Mouse (Mus musculus): Measurements from ENCODE around the gene Catsperd. TPM values are rescaled to one million over a fixed set of nuclear protein-coding genes. Genes with fewer than 3 reads are reported as not detected.

Gene Catsperd
- total RNA-seq, 2 experiments from 2014 or later: 0.38 to 0.65 TPM

DNA sequence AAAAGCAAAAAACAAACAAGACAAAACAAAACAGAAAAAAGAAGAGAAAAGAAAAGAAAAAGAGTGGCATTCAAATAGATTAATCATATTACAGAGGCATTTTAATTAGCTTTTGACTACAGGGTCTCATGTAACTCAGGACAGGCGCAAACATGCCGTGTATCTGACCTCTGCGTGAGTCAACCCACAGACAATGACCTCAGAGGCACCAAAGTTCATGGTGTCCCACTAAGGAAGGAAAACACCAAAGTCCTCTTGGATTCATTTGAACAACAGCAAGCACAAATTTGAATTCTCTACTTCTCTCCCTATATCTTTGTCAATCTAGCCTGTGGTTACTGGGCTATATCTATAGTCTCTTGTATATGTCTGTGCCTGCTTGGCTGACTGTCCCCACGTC, 15.3 kb downstream of the Catsperd start:
- TF ChIP-seq CTCF (IDR thresholded peaks at IDR 0.05): no peak
- H3K4me3 ChIP-seq: no peak overlapping the region
- no peak for DNase-seq (ENCODE audit: extremely low spot score in 1 of 2, low spot score in 2 of 2)
- no peak overlapping the region for H3K27ac ChIP-seq
- intact Hi-C loops (cut with DNase I): no loop called here

DNA sequence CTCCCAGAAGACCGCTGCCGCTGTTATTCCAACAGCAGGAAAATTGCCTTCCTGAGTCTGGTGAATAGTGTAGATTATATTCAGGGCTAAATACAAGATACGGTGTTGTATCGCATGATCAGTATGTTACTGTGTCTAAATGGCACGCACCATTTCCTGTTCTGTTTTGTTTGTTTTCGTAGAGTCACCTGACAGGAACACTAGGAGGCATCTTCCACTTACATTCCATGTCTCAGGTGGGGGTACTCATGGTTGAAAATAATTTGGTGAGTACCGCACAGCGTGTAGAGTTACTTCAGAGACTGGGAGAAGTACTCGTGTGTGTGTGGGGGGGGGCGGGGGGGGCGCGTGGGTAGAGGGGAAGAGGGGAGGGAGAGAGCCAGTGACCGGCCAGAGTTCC, 19.6 kb downstream of the Catsperd start:
- TF ChIP-seq CTCF (IDR thresholded peaks at IDR 0.05): no peak
- intact Hi-C loops (cut with DNase I): no loop called here
- H3K27ac ChIP-seq: no peak overlapping the region
- DNase-seq (ENCODE audit: extremely low spot score in 1 of 2, low spot score in 2 of 2): no peak
- no peak overlapping the region for H3K4me3 ChIP-seq

DNA sequence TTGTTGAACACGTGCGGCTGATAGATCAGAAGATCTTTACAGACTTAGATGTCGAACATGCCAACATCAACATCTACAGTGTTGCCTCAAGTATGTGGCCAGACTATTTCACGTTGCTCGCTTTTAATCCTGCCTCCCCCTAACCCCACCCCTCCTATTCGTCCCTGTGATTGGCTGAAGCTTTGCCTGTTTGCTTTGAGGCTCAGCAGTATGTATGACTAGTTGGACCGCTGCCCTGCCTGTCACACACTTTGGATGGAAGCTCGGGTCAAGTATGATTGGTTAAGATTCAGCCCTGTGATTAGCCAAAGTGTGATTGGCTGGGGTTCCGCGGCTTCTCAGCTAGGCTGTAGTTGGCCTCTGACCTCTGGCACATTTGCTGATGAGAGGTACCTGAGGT, 23.9 kb downstream of the Catsperd start:
- Histone ChIP-seq H3K27ac (no peak overlapping the region), H3K4me3 (no peak overlapping the region)
- intact Hi-C loops (cut with DNase I): no loop called here
- DNase-seq (ENCODE audit: extremely low spot score in 1 of 2, low spot score in 2 of 2): no peak
- TF ChIP-seq CTCF (IDR thresholded peaks at IDR 0.05): no peak

DNA sequence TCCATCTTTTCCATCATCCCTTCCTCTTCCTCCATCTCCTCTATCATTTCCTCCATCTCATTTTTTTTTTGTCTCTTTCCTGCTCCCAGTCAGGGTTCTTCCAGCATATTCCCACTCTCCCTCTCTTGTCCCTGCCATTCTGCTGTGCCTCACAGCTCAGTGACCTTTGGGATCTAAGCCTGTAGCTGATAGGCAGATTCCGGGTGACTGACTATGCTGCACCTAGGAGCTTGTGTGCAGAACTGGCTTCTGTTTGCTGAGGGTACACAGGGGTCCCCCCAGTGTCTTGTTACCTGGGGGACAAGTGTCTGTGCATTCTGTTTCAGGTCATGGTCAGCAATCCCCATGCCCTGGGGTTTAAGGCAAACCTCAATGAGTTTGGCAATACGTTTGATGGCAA, 26.8 kb downstream of the Catsperd start:
- intact Hi-C loops (cut with DNase I): no loop called here
- no peak overlapping the region for H3K27ac ChIP-seq
- DNase-seq (ENCODE audit: extremely low spot score in 1 of 2, low spot score in 2 of 2): no peak
- no peak for TF ChIP-seq CTCF (IDR thresholded peaks at IDR 0.05)
- H3K4me3 ChIP-seq: no peak overlapping the region

DNA sequence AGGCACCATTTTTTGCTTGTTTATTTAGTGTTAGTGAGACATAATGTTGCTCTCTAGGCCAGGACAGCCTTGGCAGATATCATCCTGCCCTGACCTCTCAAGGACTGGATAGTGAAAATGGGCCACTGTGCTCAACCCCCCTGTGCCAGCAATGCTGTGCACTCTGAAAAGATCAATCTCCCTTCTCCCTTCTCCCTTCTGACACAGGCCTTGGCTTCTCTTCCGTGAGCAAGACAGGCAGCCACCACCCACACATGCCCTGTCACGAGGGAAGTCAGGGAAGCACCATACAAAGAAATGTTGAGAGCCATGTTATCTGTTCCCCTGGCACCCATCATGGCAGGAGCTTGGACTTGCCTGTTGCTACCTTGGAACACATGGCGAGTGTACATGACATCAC, 27.4 kb downstream of the Catsperd start:
- DNase-seq (ENCODE audit: extremely low spot score in 1 of 2, low spot score in 2 of 2): no peak
- Histone ChIP-seq H3K27ac (no peak overlapping the region), H3K4me3 (no peak overlapping the region)
- intact Hi-C loops (cut with DNase I): no loop called here
- TF ChIP-seq CTCF (IDR thresholded peaks at IDR 0.05): no peak

DNA sequence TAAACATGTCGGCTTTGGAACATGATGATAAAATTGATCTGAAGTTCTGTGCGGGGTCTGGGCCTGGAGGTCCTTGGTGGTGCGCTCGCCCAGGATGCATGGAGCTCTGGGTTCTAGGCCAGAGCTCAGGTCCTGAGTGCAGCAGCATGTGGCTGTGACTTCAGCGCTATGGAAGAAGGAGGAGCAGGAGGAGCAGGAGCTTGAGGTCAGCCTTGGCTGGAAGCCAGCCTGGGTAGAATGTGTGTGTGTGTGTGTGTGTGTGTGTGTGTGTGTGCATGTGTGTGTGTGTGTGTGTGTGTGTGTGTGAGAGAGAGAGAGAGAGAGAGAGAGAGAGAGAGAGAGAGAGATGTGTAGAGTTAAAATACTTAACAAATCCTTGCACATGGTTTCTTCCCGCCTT, 28.2 kb downstream of the Catsperd start:
- no peak overlapping the region for H3K4me3 ChIP-seq
- no peak overlapping the region for H3K27ac ChIP-seq
- no peak for DNase-seq (ENCODE audit: extremely low spot score in 1 of 2, low spot score in 2 of 2)
- TF ChIP-seq CTCF (IDR thresholded peaks at IDR 0.05): no peak
- intact Hi-C loops (cut with DNase I): no loop called here

DNA sequence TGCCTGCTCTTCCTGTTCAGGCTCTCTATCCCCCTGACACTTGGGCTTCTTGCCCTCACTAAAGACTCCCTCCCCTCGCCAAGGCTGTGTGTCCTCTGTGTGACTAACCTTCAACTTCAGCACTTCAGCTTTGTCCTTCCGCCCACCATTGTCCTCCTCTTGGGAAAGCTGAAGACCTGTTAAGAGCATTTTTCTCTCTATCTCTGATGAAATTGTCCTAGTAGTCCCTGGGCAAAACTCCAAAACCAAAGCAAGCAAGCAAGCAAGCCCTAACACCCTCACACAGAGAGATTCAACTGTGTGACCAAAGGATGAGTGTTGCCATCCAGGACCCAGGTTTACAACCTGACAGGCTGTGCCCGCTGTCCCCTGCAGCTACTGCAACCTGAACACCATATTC, 35.7 kb downstream of the Catsperd start:
- Histone ChIP-seq H3K27ac (no peak overlapping the region), H3K4me3 (no peak overlapping the region)
- no peak for DNase-seq (ENCODE audit: extremely low spot score in 1 of 2, low spot score in 2 of 2)
- intact Hi-C loops (cut with DNase I): no loop called here
- TF ChIP-seq CTCF (IDR thresholded peaks at IDR 0.05): no peak

DNA sequence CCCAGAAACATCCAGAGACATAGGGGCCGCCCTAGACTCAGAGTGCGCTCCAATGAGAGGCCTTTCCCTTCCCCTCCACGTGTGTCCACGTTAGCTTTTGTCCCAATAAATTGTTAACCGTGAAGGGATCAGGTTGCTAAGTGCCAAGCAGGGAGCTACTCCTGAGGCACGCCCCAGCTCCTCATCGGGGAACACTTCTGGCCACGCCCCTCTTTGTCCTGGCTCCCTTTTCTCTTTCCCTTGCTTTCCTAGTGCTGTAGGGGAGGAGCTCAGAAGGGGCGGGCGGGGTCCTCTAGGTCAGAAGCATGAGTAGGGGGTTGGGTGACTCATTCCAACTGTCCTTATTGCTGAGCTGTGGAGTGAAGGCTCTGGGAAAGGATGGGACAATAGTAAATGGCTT, 36.4 kb downstream of the Catsperd start:
- TF ChIP-seq CTCF (IDR thresholded peaks at IDR 0.05): no peak
- DNase-seq (ENCODE audit: extremely low spot score in 1 of 2, low spot score in 2 of 2): no peak
- intact Hi-C loops (cut with DNase I): no loop called here

DNA sequence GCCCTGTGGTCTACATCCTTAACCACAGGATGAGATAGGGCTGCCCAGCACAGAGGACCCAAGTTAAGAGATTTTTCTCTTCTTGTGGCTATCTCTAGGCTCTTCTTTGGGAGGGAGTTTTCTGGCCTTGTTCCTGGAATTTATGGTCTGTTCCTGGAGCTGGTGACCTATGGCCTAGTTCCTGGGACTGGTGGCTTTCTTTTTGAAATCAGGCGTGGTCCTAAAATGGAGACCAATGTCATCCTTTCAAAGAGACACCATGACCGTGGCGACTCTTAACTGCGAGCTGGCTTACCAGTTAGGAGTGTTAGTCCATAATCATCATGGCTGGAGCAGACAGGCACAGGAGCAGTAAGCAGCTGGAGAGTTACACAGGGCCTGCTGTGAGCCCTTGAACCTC, 38.4 kb downstream of the Catsperd start:
- DNase-seq (ENCODE audit: extremely low spot score in 1 of 2, low spot score in 2 of 2): no peak
- no peak overlapping the region for H3K27ac ChIP-seq
- intact Hi-C loops (cut with DNase I): loop anchor here (5.0 kb wide), 1 partner anchor 84 kb away; the partner anchor contains the start of genes Safb and Safb2
- no peak overlapping the region for H3K4me3 ChIP-seq
- TF ChIP-seq CTCF (IDR thresholded peaks at IDR 0.05): no peak

More for the DNA sequence above, 36.4 kb downstream of the Catsperd start:
- H3K4me3 ChIP-seq: no peak overlapping the region
- H3K27ac ChIP-seq: no peak overlapping the region

DNA sequence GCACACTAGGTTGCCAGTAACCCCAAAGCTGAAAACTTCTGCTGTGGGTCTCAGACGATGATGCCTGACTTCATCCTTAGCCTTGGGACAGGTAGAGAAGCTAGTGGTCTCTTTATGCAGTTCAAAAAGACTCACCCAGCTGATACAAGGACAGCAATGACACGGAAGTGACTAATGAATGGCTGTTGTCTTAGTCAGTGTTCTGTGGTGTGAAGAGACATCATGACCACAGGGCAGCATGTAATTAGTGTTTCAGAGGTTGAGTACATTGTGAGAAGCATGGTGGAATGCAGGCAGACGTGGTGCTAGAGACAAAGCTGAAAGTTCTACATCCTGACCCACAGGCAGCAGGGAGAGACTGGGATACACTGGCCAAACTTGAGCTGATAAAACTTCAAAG, 39.6 kb downstream of the Catsperd start:
- DNase-seq (ENCODE audit: extremely low spot score in 1 of 2, low spot score in 2 of 2): no peak
- no peak for TF ChIP-seq CTCF (IDR thresholded peaks at IDR 0.05)
- no peak overlapping the region for H3K27ac ChIP-seq
- no peak overlapping the region for H3K4me3 ChIP-seq
- intact Hi-C loops (cut with DNase I): loop anchor here (5.0 kb wide), 1 partner anchor 85 kb away; the partner anchor contains the start of genes Safb and Safb2

DNA sequence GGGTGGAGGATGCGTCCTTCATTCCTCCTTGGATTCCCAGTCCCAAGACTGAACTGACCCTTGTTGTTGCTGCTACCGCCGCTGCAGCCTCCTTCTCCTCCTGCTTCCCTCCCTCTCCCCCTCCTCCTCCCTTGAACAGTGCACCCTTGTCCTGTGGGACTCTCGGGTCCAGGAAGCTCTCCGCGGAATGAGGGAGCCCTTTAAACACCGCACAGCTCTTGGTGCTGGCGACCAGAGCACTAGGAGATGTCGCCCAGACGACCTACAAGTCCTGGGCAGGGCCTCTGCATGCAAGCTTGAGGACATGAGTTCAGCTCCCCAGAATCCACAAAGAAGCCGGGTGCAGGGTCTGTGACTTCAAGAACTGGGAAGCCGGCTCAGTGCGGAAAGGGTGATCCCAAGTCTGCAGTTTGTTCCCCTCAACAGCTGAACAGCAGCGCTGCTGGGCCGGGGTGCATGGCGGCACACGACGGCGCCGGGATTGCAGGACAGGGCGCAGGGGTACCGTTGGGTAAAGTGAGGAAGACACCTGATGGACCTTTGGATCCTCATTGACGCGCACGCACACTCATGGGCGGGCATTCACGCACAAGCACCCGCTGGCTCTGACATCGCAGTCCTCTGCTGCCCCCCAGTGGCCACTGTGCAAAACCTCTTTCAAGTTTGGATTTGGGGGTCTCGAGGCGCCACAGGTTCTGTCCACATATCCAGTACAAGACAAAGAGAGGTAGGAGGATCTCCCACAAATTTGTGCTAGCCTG, 40.6 kb downstream of the Catsperd start:
- peak; percentile 85 to 87 for DNase-seq (ENCODE audit: extremely low spot score in 1 of 2, low spot score in 2 of 2)
- intact Hi-C loops (cut with DNase I): loop anchor here (2.0 to 5.0 kb wide), 3 partner anchors 42 to 86 kb away; partner anchors contain the start of genes Lonp1, Rpl36, Safb and Safb2
- peak; percentile 95 for TF ChIP-seq CTCF (IDR thresholded peaks at IDR 0.05)
- Histone ChIP-seq H3K4me3 (peak overlapping the region; percentile 48), H3K27ac (no peak overlapping the region)

DNA sequence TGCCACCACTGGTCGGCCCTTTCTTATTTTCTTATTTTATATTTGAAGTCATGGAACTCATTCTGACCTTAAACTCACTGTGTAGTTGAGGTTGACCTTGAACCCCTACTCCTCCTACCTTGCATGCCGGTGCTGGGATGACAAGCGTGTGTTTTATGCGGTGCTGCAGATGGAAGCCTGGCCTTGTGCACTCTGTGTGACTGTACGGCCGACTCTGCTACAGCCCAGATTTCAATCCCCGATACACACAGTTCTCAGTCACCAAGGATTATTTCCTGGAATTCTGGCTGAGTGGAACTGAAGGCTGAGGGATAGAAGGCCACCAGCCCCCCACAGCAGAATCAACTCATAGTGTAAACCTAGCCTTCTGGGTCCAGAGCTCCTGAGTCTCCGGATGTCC, 41.8 kb downstream of the Catsperd start:
- no peak overlapping the region for H3K4me3 ChIP-seq
- no peak for TF ChIP-seq CTCF (IDR thresholded peaks at IDR 0.05)
- DNase-seq (ENCODE audit: extremely low spot score in 1 of 2, low spot score in 2 of 2): no peak
- no peak overlapping the region for H3K27ac ChIP-seq
- intact Hi-C loops (cut with DNase I): loop anchor here (2.0 to 5.0 kb wide), 5 partner anchors 43 to 93 kb away; partner anchors contain the start of genes Dus3l, Lonp1, Ndufa11 and Rpl36

Data from left cerebral cortex, adult 2 months (tissue).